Mouse (Mus musculus) bone marrow, adult 2 months (tissue): ENCODE measurements around the gene Kansl2. TPM values are rescaled to one million over a fixed set of nuclear protein-coding genes. Genes with fewer than 3 reads are reported as not detected.

Experiments used
- H3K27ac ChIP-seq: fragments of 200-500 bp; 2 replicates; pipeline ENCODE4 v1.5.1; 2012; ENCODE audit warnings: low read depth, mild to moderate bottlenecking, control low read depth, inconsistent platforms, low read length; ENCODE audit not compliant: control insufficient read depth, poor library complexity, insufficient read depth
- H3K4me1 ChIP-seq: fragments of 200-500 bp; 2 replicates; pipeline ENCODE4 v1.6.1; 2011; ENCODE audit warnings: low read length; ENCODE audit not compliant: control insufficient read depth, insufficient read depth
- H3K4me3 ChIP-seq: fragments of 200-500 bp; replicated peaks from 2 replicates; pipeline ENCODE3; 2011; ENCODE audit warnings: mild to moderate bottlenecking, low read depth, low read length, control low read depth; ENCODE audit not compliant: control insufficient read depth
- CTCF ChIP-seq: fragments of 200-500 bp; IDR thresholded peaks from 2 replicates; pipeline ENCODE4 v1.5.1; 2011; ENCODE audit warnings: low read length, control low read depth; ENCODE audit not compliant: control insufficient read depth, insufficient read depth
- POLR2A ChIP-seq: fragments of 200-500 bp; IDR thresholded peaks from 2 replicates; pipeline ENCODE4 v1.6.1; 2011; ENCODE audit warnings: low read depth, mild to moderate bottlenecking, control low read depth, low read length, borderline replicate concordance; ENCODE audit not compliant: control insufficient read depth
- WGBS: fragments of 180-500 bp; shearing (Covaris S2); methylation state at CpG from one replicate; pipeline ENCODE4 v1.1.7; 2018; 5-methylcytosine and 5-hydroxymethylcytosine counted together
- polyA plus RNA-seq: library from polyadenylated mRNA; stranded (reverse); fragments of >200 nt; gene quantifications from 2 replicates; pipeline ENCODE4 v1.2.4, GENCODE M21; 2011; ENCODE audit warnings: low replicate concordance; ENCODE audit not compliant: missing spikeins, insufficient read depth, insufficient read length

Kansl2 gene
- polyA plus RNA-seq, 1 experiment = 52.3 TPM

DNA sequence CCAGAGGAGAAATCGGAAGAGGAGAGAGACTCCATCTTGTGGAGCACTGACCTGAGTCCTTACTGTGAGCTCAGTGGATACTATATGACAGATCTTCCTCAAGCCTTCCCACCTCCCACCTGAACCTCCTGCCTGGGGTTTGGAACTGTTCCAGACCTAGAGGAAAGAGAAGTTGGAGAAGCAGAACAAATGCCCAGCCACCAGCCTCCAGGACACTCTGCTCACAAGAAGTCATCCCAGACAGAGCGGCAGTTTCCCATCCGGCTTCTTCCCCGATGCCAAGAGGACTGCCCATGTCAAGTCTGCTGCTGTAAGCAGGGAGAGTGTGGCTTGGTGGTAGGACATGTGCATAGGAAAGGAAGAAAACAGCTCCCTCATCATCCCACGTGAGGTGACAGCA, 57.8 kb downstream of the Kansl2 start:
- Histone ChIP-seq H3K4me1 (no peaks in the 10 kb centered on the region), H3K27ac (no peak overlapping the region), H3K4me3 (no peak overlapping the region)
- WGBS = 66% methylated on average over 5 of the region's 5 CpGs
- no peak for TF ChIP-seq POLR2A
- no peak for TF ChIP-seq CTCF

DNA sequence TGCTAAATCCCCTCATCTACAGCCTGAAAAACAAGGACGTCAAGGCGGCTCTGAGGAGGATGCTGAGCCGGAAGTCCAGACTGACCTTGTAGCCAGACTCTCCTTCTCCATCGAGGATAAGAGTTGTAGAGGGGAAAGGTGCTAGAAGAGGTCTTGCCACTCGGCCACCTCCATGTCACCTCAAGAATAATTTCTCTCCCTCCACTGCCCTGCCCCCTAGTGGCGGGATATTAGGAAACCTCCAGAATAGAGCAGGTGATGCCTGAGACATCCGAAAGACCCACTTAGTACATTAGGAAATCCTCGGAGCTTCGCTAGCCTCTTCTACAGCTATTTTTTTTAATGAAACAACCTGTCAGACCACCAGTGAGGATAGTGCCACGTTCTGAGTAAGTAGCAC, 58.7 kb downstream of the Kansl2 start:
- 43% methylated on average over 10 of the region's 10 CpGs for WGBS
- peak; percentile 62; the same call in 1 of the 2 replicates for TF ChIP-seq CTCF
- TF ChIP-seq POLR2A = no peak
- Histone ChIP-seq H3K4me1 (no peaks in the 10 kb centered on the region), H3K27ac (no peak overlapping the region), H3K4me3 (no peak overlapping the region)

GRCm38 (mm10) chr15:98474958-98475357, 59.1 kb downstream of the Kansl2 start:
- TF ChIP-seq CTCF (no peak), POLR2A (no peak)
- Histone ChIP-seq H3K27ac (no peak overlapping the region), H3K4me1 (no peaks in the 10 kb centered on the region), H3K4me3 (no peak overlapping the region)
- 76% methylated on average over 10 of the region's 10 CpGs for WGBS

DNA sequence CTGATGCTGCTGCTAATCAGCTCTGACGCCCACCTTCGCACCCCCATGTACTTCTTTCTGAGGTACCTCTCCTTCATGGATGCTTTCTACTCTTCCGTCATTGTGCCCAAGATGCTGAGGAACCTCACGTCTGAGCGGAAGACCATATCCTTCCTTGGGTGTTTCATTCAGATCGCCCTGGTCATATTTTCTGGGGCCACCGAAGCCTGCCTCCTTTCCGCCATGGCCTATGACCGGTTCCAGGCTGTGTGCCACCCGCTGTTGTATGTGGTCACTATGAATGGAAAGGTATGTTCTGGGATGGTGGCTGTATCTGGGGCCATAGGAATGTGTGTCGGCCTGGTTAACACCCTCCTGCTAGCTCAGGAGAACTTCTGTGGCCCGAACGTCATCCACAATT, 62.5 kb downstream of the Kansl2 start:
- Histone ChIP-seq H3K4me3 (no peak overlapping the region), H3K4me1 (no peaks in the 10 kb centered on the region), H3K27ac (no peak overlapping the region)
- no peak for TF ChIP-seq POLR2A
- 83% methylated on average over 13 of the region's 13 CpGs for WGBS

DNA sequence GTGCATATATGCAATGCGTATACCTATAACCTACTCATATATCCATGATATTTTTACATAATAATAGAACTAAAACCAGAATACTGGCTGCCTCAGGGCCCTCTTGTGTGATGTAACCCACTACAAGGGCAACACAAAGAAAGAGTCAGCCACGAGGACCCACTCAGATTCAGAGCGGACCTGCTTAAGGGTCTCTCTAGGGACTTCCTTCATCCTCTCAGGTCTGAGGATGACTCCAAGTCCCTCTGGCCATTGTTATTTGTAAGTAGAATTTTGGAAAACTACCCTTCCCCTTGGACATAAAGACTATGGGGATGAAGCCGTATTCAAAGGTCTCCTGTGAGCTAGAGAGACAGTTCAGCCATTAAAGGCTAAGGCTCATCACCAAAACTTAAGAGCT, 64.5 kb downstream of the Kansl2 start, which contains the start of gene OR5BS1P:
TSS of gene OR5BS1P (plus strand) at position 301 of the 400 bp plus-strand sequence.
- TF ChIP-seq CTCF (no peak), POLR2A (no peak)
- H3K4me1 ChIP-seq = no peaks in the 10 kb centered on the region
- no peak within 1 kb of the TSS for H3K27ac ChIP-seq
- H3K4me3 ChIP-seq = no peak within 1 kb of the TSS
- WGBS = 86% methylated on average over 4 of the region's 4 CpGs

Other genes with a start within 250 kb of the Kansl2 start
- not detected in 2 replicates for gene Zfp641, start 238.1 kb downstream of the Kansl2 start, polyA plus RNA-seq
- not detected in 2 replicates for gene Olfr285, start 216.9 kb downstream of the Kansl2 start, polyA plus RNA-seq
- gene Olfr284, start 193.3 kb downstream of the Kansl2 start, polyA plus RNA-seq = not detected in 2 replicates
- not detected in 2 replicates for gene Olfr283, start 153.3 kb downstream of the Kansl2 start, polyA plus RNA-seq
- not detected in 2 replicates for gene Olfr282, start 103.0 kb downstream of the Kansl2 start, polyA plus RNA-seq
- gene Olfr281, start 81.7 kb downstream of the Kansl2 start, polyA plus RNA-seq = 0.22 TPM in 1 of 2 replicates, not detected in the other
- gene OR5BS1P, start 64.4 kb downstream of the Kansl2 start, polyA plus RNA-seq = not detected in 2 replicates
- not detected in 2 replicates for gene Lalba, start 51.5 kb downstream of the Kansl2 start, polyA plus RNA-seq
- 0.29 TPM in 1 of 2 replicates, not detected in the other for gene Olfr279, start 41.9 kb downstream of the Kansl2 start, polyA plus RNA-seq
- 18.5 and 31.3 TPM in 2 replicates for gene Ccnt1, start 36.7 kb upstream of the Kansl2 start, polyA plus RNA-seq
- not detected in 2 replicates for gene 4930415O20Rik, start 36.7 kb upstream of the Kansl2 start, polyA plus RNA-seq
- 45.8 and 65.2 TPM in 2 replicates for gene Adcy6, start 75.8 kb upstream of the Kansl2 start, polyA plus RNA-seq
- gene Cacnb3, start 96.6 kb upstream of the Kansl2 start, polyA plus RNA-seq = 0.70 and 1.8 TPM in 2 replicates
- gene Ddx23, start 128.6 kb upstream of the Kansl2 start, polyA plus RNA-seq = 52.3 and 81.0 TPM in 2 replicates
- gene Rnd1, start 143.2 kb upstream of the Kansl2 start, polyA plus RNA-seq = 1.8 and 2.3 TPM in 2 replicates
- gene Ccdc65, start 173.9 kb upstream of the Kansl2 start, polyA plus RNA-seq = not detected in 2 replicates
- 0.74 TPM in 1 of 2 replicates, not detected in the other for gene Fkbp11, start 193.9 kb upstream of the Kansl2 start, polyA plus RNA-seq
- gene Arf3, start 228.9 kb upstream of the Kansl2 start, polyA plus RNA-seq = 11.0 and 19.8 TPM in 2 replicates
- 1.1 and 1.4 TPM in 2 replicates for gene Wnt10b, start 243.9 kb upstream of the Kansl2 start, polyA plus RNA-seq